Mouse (Mus musculus): ENCODE data around the gene Dynlrb1. TPM values are rescaled to one million over a fixed set of nuclear protein-coding genes. Genes with fewer than 3 reads are reported as not detected.

Gene Dynlrb1
- polyA plus RNA-seq, 1 experiment from 2014 or later, result 788 TPM

GRCm38 (mm10) chr2:155290066-155290465 is 53.7 kb downstream of the Dynlrb1 start:
- Histone ChIP-seq H3K27ac (ENCODE audit: low read depth, low read length) (no peak overlapping the region), H3K36me3 (ENCODE audit: control insufficient read depth, insufficient read depth, low read length) (peaks cover 20% of the 10 kb centered on the region), H3K27me3 (replicated peaks; ENCODE audit: control insufficient read depth, insufficient read depth, low read length) (no peaks in the 10 kb centered on the region), H3K9me3 (ENCODE audit: control insufficient read depth, low read length) (no peaks in the 10 kb centered on the region), H3K4me2 (ENCODE audit: low read length) (no peak overlapping the region), H3K4me3 (ENCODE audit: low read length) (no peak overlapping the region), H3K9ac (ENCODE audit: low read depth, low read length) (no peak overlapping the region), H3K4me1 (ENCODE audit: control insufficient read depth, insufficient read depth, low read depth, low read length) (no peaks in the 10 kb centered on the region)
- ATAC-seq, result no peak
- WGBS, result 92% methylated on average over 8 of the region's 8 CpGs

- H3K27ac ChIP-seq (ENCODE audit: low read depth, low read length), result no peak overlapping the region
These were observed 57.0 kb downstream of the Dynlrb1 start for GRCm38 (mm10) chr2:155293382-155293781.

GRCm38 (mm10) chr2:155293946-155294345 is 57.6 kb downstream of the Dynlrb1 start:
- H3K4me1 ChIP-seq (ENCODE audit: control insufficient read depth, insufficient read depth, low read depth, low read length), result no peaks in the 10 kb centered on the region
- no peak overlapping the region for H3K4me2 ChIP-seq (ENCODE audit: low read length)
- ATAC-seq, result no peak
- 93% methylated on average over 4 of the region's 4 CpGs for WGBS
- H3K27me3 ChIP-seq (replicated peaks; ENCODE audit: control insufficient read depth, insufficient read depth, low read length), result no peaks in the 10 kb centered on the region
- no peak overlapping the region for H3K27ac ChIP-seq (ENCODE audit: low read depth, low read length)
- H3K9ac ChIP-seq (ENCODE audit: low read depth, low read length), result no peak overlapping the region
- no peaks in the 10 kb centered on the region for H3K9me3 ChIP-seq (ENCODE audit: control insufficient read depth, low read length)
- no peak overlapping the region for H3K4me3 ChIP-seq (ENCODE audit: low read length)
- peaks cover 43% of the 10 kb centered on the region for H3K36me3 ChIP-seq (ENCODE audit: control insufficient read depth, insufficient read depth, low read length)

More at GRCm38 (mm10) chr2:155293382-155293781, 57.0 kb downstream of the Dynlrb1 start:
- Histone ChIP-seq H3K9me3 (ENCODE audit: control insufficient read depth, low read length) (no peaks in the 10 kb centered on the region), H3K36me3 (ENCODE audit: control insufficient read depth, insufficient read depth, low read length) (peaks cover 42% of the 10 kb centered on the region), H3K4me2 (ENCODE audit: low read length) (no peak overlapping the region), H3K9ac (ENCODE audit: low read depth, low read length) (no peak overlapping the region), H3K27me3 (replicated peaks; ENCODE audit: control insufficient read depth, insufficient read depth, low read length) (no peaks in the 10 kb centered on the region), H3K4me1 (ENCODE audit: control insufficient read depth, insufficient read depth, low read depth, low read length) (no peaks in the 10 kb centered on the region), H3K4me3 (ENCODE audit: low read length) (no peak overlapping the region)
- 90% methylated on average over 2 of the region's 2 CpGs for WGBS
- ATAC-seq, result no peak

GRCm38 (mm10) chr2:155295453-155295852 is 59.1 kb downstream of the Dynlrb1 start:
- no peaks in the 10 kb centered on the region for H3K27me3 ChIP-seq (replicated peaks; ENCODE audit: control insufficient read depth, insufficient read depth, low read length)
- WGBS, result 97% methylated on average over 6 of the region's 6 CpGs
- peaks cover 39% of the 10 kb centered on the region for H3K36me3 ChIP-seq (ENCODE audit: control insufficient read depth, insufficient read depth, low read length)
- no peak overlapping the region for H3K4me3 ChIP-seq (ENCODE audit: low read length)
- no peak overlapping the region for H3K4me2 ChIP-seq (ENCODE audit: low read length)
- no peak overlapping the region for H3K27ac ChIP-seq (ENCODE audit: low read depth, low read length)
- no peaks in the 10 kb centered on the region for H3K4me1 ChIP-seq (ENCODE audit: control insufficient read depth, insufficient read depth, low read depth, low read length)
- no peak overlapping the region for H3K9ac ChIP-seq (ENCODE audit: low read depth, low read length)
- no peaks in the 10 kb centered on the region for H3K9me3 ChIP-seq (ENCODE audit: control insufficient read depth, low read length)
- no peak for ATAC-seq

- Histone ChIP-seq H3K36me3 (ENCODE audit: control insufficient read depth, insufficient read depth, low read length) (peaks cover 23% of the 10 kb centered on the region), H3K27ac (ENCODE audit: low read depth, low read length) (no peak overlapping the region), H3K4me3 (ENCODE audit: low read length) (no peak overlapping the region), H3K4me1 (ENCODE audit: control insufficient read depth, insufficient read depth, low read depth, low read length) (no peaks in the 10 kb centered on the region), H3K9ac (ENCODE audit: low read depth, low read length) (no peak overlapping the region), H3K4me2 (ENCODE audit: low read length) (no peak overlapping the region), H3K9me3 (ENCODE audit: control insufficient read depth, low read length) (no peaks in the 10 kb centered on the region), H3K27me3 (replicated peaks; ENCODE audit: control insufficient read depth, insufficient read depth, low read length) (no peaks in the 10 kb centered on the region)
- ATAC-seq, result no peak
- 81% methylated on average over 4 of the region's 4 CpGs for WGBS
These were observed 63.2 kb downstream of the Dynlrb1 start for GRCm38 (mm10) chr2:155299563-155299962.

Other genes starting within 250 kb of the Dynlrb1 start
- gene Gm14226, start 218.3 kb upstream of the Dynlrb1 start, polyA plus RNA-seq (2015; fragmentation: Nextera tagmentation; extraction: Ambion mirVana), result 0.19 and 0.21 TPM in 2 replicates
- 33.3 and 36.6 TPM in 2 replicates for gene Ahcy, start 162.0 kb upstream of the Dynlrb1 start, polyA plus RNA-seq (2015; fragmentation: Nextera tagmentation; extraction: Ambion mirVana)
- gene Itch, start 103.0 kb upstream of the Dynlrb1 start, polyA plus RNA-seq (2015; fragmentation: Nextera tagmentation; extraction: Ambion mirVana), result 33.6 and 37.9 TPM in 2 replicates
- 693 and 772 TPM in 2 replicates for gene Map1lc3a, start 39.8 kb downstream of the Dynlrb1 start, polyA plus RNA-seq (2015; fragmentation: Nextera tagmentation; extraction: Ambion mirVana)
- gene Pigu, start 120.9 kb downstream of the Dynlrb1 start, polyA plus RNA-seq (2015; fragmentation: Nextera tagmentation; extraction: Ambion mirVana), result 64.6 and 67.7 TPM in 2 replicates
- 92.1 and 116 TPM in 2 replicates for gene Trp53inp2, start 144.5 kb downstream of the Dynlrb1 start, polyA plus RNA-seq (2015; fragmentation: Nextera tagmentation; extraction: Ambion mirVana)
- 15.8 and 19.4 TPM in 2 replicates for gene Ncoa6, start 237.4 kb downstream of the Dynlrb1 start, polyA plus RNA-seq (2015; fragmentation: Nextera tagmentation; extraction: Ambion mirVana)